Mouse (Mus musculus) heart, postnatal 10 days (tissue): ENCODE results near the gene Mctp1. TPM values are rescaled to one million over a fixed set of nuclear protein-coding genes. Genes with fewer than 3 reads are reported as not detected.

ENCODE experiments used
- DNase-seq, 2 experiments: peaks; one replicate each; pipeline ENCODE4 v3.0.0; 2021
- intact Hi-C: fragments of 180-260 bp; cut with DNase I; formaldehyde crosslinking; loops from one replicate; pipeline ENCODE4 v1.15.1; 2025
- total RNA-seq, 2 experiments: library from RNA; stranded (reverse); gene quantifications; 2 replicates each; pipeline ENCODE4 v1.2.3; 2021

Mctp1 gene
- total RNA-seq, 2 experiments from 2014 or later, result 1.3 to 1.4 TPM

DNA sequence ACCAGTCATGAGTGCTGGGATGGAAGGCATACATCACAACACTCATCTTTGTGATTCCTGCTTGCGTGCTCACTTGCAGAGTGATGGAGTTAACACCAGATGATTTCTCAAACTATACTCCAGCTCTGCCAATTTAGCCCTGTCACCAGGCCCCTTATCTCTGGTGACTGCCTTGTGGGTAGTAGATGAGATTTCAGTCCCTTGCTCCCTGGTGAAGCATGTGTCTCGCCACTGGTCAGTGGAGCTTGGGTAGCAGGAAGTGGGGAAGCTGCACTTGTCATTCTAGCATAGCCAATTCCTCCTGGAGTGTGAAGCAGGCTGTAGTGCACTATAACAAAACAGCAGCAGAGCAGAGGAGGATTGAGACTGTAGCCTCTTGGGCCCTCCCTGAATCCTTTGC is 208.6 kb downstream of the Mctp1 start:
- intact Hi-C loops, result no loop called here

DNA sequence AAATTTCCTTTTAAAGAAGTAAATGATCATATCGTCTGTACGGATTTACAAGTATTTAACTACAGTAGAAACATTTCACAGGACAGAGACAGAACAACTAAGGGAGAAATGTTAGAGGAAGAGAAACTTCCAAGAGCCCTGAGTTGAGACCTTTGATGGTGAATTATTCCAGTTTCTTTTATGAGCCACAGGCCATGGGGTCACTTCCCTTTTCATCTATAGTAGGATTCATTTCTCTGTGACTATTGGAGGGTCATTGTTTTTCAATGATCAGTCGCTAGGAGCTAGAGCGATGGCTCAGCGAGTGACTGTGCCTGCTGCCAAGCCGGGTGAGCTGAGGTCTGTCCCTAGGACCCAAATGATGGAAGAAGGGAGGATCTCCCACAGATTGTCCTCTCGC is 212.7 kb downstream of the Mctp1 start:
- intact Hi-C loops, result no loop called here

More for the DNA sequence above, 208.6 kb downstream of the Mctp1 start:
- no peak for DNase-seq

DNA sequence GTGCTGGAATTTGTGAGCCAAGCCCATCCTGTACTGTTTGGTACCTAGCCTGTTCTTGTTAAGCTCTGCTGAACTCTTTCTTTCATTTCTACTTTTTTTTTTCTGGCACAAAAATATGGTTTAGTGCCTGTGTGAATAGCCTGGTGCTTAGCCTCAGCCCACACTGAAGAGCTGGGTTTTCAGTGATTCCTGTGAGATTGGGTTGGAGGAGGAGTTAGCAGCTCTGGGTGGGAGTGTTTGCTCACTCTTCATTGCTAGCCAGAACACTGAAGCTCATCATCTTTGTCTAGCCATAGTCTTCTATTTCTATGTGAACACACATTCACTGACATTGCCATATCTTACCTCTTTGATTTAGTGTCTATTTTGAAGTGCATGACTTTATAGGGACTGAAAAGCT is 225.1 kb downstream of the Mctp1 start:
- intact Hi-C loops, result no loop called here
- DNase-seq, result no peak

More for the DNA sequence above, 212.7 kb downstream of the Mctp1 start:
- DNase-seq, result no peak

DNA sequence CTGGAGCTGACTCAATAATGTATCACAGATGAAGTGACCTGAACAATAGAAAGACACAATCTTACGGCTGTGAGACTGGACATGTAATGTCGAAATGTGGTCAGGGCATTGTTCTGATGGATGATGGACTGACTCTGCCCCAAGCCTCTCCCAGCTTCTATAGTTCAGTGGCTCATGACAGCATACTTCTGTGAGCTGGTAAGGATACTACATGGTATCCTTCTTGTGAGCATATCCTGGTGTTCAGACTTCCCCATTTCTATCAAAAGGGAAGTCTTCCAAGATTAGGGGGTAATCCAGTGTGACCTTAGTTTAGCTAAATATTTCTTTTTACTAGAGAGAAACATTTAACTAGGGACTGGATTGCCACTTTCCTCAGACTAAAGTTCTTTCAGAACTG is 227.2 kb downstream of the Mctp1 start:
- intact Hi-C loops, result no loop called here
- no peak for DNase-seq

DNA sequence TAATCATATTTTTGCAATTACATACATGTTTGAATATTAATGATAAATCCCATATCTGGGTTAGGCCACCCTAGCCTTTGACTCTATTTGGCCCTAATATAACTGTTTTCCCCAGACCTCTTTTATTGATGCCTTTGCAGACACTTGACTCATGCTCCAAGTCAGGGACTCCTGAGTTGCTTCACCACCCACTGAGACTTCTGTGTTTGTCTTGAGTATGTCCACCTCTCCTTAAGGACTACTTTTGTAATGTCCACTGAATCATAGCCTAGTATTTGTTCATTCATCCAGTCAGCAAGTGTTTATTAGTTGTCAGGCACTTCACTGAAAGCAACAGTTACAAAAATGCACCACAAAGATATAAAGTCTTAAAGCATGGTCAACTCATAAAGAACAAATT is 235.8 kb downstream of the Mctp1 start:
- no peak for DNase-seq
- intact Hi-C loops, result no loop called here

DNA sequence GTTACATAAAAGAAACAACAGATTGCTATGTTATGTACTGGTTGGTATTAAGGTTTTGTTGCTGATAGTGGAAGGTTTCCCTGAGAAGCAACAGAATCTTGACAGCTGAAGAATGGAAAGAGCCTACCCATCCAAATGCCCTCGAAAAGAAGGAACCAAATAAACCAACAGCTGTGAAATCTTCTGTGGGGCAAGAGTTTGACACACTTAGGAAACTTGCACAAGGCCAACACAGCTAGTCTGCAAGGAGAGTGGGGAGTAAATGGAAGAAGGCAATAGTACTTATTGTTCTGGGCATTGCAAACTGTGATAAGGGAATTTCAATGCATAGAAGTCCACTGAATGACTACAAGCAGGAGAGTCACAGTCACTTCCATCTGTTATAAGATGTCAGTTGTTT is 236.2 kb downstream of the Mctp1 start:
- no peak for DNase-seq
- intact Hi-C loops, result no loop called here

DNA sequence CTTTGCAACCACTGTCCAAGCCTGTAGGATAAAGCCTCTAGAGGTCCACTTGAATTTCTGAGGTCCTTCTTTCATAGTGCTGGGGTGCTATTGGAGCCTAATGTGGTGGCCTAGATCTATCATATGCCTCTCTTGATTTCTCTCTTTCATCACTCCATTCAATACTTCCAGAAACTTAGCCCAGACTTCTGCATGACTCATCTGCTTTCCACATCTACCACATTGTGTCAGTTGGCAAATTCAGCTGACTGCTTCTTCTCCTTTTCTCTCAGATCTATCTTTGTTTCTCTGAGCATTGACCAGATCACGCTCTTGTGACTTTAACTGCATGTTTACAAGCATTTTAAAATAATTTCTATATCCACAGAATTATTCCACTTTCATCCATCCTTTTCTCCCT is 249.4 kb downstream of the Mctp1 start:
- no peak for DNase-seq
- intact Hi-C loops, result no loop called here

DNA sequence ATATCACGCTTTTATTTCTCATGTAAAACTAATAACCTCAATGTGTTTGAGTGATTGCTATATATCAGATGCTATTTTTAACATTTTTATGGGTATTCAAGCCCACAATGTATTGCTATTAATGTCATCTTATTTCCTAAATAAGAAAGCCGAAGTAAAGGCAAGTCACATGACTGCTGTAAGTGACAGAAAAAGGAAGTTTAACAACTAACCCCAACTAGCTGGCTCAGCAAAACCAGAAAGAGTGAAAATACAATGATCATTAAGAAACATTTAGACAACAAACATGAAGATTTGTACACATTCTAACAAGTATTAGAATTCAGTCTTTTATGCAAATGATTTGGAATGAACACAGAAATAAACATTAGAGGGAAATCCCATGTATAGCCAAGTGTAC is 253.9 kb downstream of the Mctp1 start:
- no peak for DNase-seq
- intact Hi-C loops, result no loop called here

DNA sequence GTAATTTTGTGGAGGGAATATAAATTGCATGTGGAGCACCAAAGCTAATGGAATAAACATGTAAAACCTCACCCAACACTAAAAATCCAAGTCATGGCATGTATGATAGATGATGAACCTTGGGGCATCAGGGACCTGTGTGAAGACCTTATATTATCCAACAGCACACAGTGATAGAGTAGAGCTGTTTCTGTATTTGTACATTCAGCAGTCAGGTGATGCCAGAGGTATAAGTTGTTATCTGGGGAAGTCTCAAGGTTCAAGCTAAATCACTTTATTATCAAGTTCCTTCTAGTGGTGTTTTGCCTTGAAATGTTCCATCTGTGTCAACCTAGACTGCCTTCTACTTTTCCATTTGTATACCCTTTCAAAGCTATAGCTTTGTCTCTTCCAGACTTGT is 275.2 kb downstream of the Mctp1 start:
- intact Hi-C loops, result no loop called here
- no peak for DNase-seq

DNA sequence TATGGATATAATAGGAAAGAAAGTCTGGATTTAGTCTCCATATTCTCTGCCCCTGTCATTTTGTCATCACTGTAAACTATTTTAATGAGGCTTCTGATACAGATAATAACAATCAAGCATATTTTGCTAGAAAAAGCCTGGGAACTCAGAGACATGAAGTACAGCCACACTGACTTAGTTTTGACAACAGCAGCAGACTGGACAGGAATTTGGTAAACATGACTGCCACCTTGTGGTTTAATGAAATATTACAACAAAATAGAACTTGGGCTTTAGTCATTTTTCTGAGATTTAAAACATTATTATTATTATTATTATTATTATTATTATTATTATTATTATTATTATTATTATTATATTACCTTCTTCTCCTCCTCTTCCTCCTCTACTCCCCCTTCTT is 297.0 kb downstream of the Mctp1 start:
- intact Hi-C loops, result loop anchor here (2.0 to 5.0 kb wide), 4 partner anchors 249 to 534 kb away; no protein-coding TSS in a partner anchor
- peak in 1 of 2 experiments; percentile 12 for DNase-seq

DNA sequence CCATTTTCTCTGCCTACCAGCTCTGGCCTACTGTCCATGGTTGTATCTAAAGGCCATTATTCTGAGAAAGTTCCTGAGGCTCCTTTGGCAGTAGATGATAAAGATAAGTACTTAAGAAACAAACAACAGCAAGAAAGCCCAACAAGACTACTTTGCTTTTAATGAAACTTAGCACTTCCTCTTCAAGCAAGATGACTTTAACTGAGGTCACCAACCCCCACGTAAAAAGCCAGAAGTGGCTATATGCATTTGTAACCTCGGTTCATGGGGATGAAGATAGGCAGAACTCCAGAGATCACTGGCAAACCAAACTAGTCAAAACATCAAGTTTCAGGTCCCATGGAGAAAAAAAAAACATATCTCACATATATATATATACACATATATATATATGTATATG is 305.0 kb downstream of the Mctp1 start:
- intact Hi-C loops, result no loop called here
- no peak for DNase-seq

DNA sequence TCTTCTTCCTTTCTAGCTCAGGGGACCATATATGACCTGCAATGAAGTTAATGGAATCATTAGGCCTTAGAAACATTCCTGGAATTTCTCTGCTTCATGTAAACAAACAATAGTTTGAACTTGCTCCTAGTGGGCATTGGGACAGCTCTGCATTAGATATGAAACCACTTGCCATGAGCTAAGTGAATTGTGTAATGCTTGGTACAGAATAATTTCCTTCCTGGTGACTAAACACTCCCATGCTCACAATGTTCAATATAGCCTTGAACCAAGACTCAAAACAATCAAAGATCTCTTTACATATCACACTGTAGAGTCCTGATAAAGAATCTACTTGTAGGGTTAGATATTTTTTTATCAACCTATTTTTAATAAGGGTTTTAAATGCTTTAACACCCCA is 305.8 kb downstream of the Mctp1 start:
- intact Hi-C loops, result no loop called here
- no peak for DNase-seq

DNA sequence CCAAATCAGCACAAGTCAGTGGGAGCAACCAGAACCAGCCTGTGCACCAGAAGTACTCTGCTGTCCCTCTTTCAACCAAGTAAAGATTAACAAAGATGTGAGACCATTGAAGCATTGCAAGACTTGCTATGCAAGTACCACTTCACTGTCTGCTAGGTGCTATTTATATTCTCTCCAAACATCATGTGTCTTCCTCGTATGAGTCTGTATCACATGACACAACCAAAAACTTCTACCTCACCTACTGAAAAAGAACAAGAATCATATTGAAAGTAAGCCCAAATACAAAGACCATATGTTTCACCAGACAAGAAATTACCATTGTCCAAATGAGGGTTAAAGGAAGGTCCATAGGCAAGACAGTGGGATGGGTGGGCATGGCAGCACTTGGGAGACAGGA is 306.4 kb downstream of the Mctp1 start:
- DNase-seq, result no peak
- intact Hi-C loops, result no loop called here

DNA sequence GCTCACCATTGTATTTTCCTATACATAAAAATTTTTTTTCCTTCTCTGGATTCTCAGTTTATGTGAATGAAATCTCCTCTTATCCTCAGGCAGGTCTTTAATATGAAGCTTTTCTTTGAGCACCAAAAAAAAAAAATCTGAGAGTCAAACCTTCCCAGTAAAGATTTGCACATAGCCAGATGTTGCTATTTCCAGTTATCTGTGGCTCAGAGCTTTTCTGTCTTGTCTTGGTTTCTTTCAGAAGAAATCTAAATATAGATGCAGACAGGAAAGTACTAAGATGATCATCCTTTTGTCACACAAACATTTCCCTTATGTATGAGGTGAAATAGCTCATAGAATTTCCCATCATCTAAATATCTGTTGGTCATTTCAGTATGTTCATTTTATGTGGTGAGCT is 349.7 kb downstream of the Mctp1 start:
- no peak for DNase-seq
- intact Hi-C loops, result no loop called here

DNA sequence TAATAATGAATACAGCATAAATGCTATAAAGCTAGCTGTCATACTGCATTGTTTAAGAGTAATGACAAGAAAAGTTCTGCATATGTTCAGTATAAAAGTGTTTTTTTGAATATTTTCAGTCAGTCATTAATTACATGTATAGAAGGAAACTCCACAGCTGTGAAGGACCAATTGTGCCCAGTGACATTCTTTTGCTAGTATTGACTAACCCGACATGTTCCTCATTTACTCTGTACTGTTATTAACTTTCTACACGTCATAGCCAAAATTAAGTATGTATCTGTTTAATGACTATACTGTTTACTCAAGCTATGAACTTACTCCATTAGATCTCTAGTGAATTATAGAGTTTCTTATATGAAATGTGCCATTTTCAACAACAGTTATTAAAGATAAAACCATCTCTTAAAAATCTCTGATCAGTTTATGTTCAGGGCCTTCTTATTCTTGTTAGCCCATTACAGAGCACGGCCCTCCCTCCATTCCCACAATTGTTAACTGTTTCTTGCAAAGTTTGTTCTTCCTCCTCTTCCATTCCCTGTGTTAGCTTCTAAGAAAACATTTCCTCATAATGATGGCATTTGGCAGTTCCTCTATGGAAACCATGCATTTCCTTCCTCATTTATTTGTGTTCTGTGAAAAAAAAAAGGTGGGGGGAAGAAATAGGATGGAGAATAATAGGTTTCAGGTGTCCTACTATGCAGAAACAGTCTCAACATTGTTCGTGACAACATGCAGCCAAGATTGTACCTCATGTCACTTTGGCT is 366.5 kb downstream of the Mctp1 start:
- no peak for DNase-seq
- intact Hi-C loops, result no loop called here

DNA sequence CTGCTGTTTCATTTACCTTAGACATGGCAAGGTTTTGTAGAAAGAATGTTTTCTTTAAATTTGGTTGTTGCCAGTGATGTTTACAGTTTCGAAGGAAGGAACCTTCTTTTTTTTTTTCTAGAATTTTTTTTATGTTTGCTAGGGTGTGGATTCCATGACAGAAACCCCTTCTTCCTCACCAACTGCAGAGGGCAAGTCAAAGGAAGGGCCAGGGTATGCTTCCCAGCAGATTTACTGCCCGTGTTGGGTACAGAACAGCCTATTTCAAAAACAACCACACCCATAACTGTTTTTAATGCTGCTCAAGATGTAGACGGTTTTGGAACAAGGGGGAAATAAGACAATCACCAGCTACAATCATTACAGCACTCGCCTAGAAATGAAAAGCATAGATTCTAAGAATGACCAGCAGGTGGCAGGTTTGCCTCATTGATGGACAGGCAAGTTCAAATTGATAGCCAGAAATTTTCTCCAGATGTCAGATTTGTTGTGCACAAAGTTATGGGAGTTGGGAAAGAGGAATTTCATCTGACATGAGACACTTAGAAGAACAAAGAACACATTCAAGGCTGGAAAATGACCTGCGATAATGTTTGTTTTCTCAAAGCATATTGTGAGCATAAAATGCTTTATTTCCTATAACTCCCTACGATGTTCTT is 375.6 kb downstream of the Mctp1 start:
- DNase-seq, result peak; percentile 48 to 68
- intact Hi-C loops, result no loop called here

DNA sequence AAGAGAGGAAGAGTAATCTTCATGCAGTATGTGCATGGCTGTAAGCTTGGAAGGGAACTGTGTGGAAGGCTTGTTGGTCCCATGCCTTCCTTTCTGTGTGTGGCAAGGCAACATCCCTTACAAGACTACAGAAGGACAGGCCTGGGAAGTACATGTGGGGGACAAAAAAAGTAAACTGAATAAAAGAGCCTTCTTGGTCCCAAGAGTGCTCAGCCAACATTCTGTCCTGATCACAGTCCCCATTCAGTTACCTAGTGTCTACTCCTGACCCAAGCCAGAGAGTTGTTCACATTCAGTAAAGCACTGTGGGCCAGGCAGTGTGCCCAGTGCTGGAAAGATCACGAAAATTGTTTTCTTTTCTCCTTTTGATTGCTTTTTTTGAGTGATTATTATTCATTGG is 415.3 kb downstream of the Mctp1 start:
- no peak for DNase-seq
- intact Hi-C loops, result no loop called here

DNA sequence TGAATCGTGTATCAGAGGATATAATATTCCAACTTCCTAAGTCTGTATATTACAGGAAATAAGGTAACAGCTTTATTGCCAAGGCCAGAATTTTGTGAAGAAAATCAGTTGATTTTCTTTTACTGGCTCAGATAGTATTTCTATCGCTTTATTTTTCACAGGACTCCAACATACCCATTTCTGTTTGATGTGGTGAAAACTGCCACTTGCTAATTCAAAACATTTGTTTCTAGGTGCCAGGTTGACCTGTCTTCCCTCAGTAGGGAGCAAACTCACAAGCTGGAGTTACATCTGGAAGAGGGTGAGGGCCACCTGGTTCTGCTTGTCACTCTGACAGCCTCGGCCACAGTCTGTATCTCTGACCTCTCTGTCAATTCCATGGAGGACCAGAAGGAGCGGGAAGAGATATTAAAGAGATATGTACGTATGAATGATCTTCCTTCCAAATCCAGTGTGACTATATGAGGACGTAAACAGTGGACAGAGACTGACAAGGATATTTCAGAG is 416.8 kb downstream of the Mctp1 start:
- no peak for DNase-seq
- intact Hi-C loops, result no loop called here

DNA sequence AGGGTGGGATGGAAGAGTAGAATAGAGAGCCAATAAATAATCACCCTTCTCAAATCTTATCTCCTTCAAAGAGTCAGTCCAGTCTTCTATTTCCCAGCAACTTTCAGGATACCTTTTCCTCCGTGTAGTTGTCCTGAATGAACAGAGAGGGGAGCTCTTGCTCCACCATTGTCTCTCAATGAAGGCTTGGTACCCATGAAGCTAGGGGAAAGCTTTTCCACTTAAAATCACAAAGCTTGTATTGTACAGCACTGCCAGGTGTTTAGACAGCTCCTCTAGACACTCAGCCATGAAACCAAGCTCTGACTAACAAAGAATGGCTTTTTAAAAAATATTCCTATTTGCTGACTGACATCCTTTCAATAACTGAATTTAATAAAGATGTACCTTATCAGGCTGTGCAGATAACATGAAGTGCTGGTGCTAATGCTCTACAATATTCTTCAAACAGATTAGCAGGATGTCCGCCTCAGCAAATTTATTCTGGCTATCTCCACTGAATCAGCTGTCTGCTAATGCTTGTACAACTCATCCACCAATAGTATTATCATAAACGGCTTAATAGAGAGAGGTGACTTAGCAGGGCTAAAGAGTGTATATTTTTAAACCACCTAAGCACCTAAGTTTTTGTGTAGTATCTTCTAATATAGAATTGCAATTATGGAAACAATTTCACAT is 417.9 kb downstream of the Mctp1 start:
- intact Hi-C loops, result no loop called here
- DNase-seq, result peak; percentile 2 to 9

DNA sequence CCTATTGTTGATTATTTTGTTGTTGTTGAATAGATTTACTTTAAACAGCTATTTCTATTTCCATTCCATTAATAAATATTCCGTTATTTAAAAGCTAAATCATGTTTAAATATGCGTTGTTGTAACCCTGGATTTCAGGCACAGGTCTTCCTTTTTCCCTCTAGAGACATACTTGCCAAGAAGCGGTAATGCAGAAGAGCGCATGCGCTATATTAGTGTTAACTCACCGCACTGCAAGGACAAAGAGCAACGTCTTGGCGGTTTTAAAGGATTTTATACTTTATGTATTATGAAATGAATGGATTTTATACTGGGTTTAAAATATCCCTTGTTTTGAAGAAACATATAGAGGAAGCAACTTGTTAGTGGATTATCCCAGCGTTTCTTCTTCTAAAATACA is 418.6 kb downstream of the Mctp1 start:
- intact Hi-C loops, result no loop called here
- no peak for DNase-seq

DNA sequence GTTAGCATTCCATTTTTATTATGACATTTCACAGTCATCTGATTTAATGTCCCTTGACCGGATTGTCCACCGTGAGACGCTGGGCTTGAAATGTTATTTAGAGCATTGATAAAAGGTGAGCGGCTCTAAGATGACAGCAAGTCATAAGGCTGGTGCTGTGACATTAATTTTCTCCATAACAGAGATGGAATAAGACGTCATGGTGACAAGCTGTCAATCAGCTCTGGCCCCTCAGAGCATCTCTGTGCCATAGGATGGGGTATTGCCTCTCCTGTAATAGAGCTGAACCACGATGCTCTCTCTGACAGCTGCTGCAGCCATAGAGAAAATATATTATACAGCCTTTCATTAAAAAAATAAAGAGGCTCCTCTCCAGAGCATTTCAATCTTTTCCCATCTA is 419.5 kb downstream of the Mctp1 start:
- DNase-seq, result no peak
- intact Hi-C loops, result no loop called here
